Mouse (Mus musculus) heart, adult 2 months (tissue): ENCODE data around the gene Mcts2.

Source experiments
- CTCF ChIP-seq: fragments of 200-600 bp; IDR thresholded peaks from 2 replicates; pipeline ENCODE4 v1.8.1; 2022; ENCODE audit warnings: antibody characterized with exemption, mild to moderate bottlenecking, moderate library complexity
- POLR2A ChIP-seq: fragments of 200-500 bp; IDR thresholded peaks from 2 replicates; pipeline ENCODE4 v1.6.1; 2011; ENCODE audit warnings: mild to moderate bottlenecking, low read depth, low read length, control low read depth; ENCODE audit not compliant: insufficient read depth

DNA sequence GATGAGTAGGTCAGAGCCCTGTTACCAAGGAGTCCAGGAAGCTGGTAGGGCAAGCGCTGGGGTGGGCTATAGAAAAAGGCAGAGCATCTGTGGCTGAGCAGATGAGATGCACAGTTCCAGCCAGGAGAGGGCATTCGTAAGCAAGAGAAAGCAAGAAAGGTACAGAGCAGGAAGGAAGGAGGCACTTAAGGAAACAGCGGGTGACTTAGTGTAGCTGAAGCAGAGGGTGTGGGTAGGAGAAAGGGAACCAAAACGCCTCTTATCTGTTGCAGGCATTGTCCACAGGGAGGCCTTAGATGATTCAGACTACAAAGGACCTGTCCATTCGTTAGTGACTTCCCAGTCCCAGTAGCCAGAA, 15.2 kb upstream of the Mcts2 start:
- TF ChIP-seq CTCF (peak; percentile 53), POLR2A (no peak)
